Mouse (Mus musculus): Measurements from ENCODE around the gene F2rl2. TPM values are rescaled to one million over a fixed set of nuclear protein-coding genes. Genes with fewer than 3 reads are reported as not detected.

F2rl2 gene
- polyA plus RNA-seq, 1 experiment from 2014 or later = 0.38 TPM

DNA sequence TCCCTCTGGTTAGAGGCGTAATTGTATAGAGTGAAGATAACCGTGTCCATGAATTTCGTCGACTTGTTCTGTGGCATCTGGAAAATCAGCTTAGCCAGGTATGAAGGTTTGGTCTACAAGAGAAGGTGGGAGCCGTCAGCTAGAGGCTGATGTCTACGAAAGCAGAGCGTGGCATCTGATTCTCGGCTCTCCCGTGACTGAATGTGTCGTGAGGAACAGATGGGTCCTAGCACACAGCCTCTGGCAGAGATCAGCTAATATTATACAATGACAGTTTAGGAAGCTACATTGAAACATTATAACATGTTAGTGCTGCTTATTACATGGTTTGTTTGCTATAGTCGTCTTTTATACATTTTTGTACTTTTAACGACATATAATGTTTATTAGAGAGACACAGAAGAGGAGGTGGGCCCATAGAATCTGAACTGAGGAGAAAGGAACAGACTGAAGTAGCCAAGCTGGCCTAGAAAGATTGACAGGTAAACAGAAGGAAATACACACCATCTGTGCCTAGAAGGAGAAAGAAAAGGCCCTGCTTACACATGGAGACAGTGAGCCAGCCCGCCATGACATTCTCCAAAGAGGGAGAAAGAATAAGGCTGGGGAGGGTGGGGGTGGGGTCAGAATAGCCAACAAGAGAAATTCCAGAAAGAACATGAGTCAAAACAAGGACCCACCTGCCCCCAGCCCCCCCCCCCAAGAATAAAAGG, 30.9 kb upstream of the F2rl2 start:
- Histone ChIP-seq H3K27ac (ENCODE audit: low read length) (no peak overlapping the region), H3K4me2 (ENCODE audit: low read depth, low read length) (no peak overlapping the region), H3K9ac (ENCODE audit: low read depth, low read length) (no peak overlapping the region), H3K27me3 (replicated peaks; ENCODE audit: control insufficient read depth, insufficient read depth, low read length) (no peaks in the 10 kb centered on the region), H3K4me1 (ENCODE audit: control insufficient read depth, insufficient read depth, low read length) (no peaks in the 10 kb centered on the region), H3K4me3 (ENCODE audit: low read length) (no peak overlapping the region), H3K9me3 (ENCODE audit: control insufficient read depth, low read length) (no peaks in the 10 kb centered on the region), H3K36me3 (ENCODE audit: control insufficient read depth, insufficient read depth, low read length) (peaks cover 9% of the 10 kb centered on the region; the same call in 1 of the 2 replicates)
- no peak for ATAC-seq
- WGBS = 79% methylated on average over 13 of the region's 13 CpGs

DNA sequence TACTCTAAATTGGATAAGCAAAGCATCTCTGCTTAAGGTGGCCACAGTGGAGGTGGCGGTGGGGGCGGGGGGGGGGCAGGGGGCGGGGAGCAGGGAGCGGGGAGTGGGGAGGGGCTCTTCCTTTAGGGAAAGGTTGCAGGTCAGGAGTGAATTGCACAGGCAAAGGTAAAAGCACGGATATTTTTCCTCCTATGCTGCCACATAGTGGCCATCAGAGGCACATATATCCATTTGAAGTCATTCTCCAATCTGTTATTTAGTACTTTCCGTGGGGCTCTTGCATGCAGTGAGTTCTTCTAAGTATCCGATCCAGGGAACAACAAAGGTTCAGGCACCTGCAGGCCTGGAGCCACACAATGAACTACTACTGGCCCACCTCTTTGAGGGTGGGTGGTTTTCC, 29.4 kb upstream of the F2rl2 start:
- no peak for ATAC-seq
- no peaks in the 10 kb centered on the region for H3K9me3 ChIP-seq (ENCODE audit: control insufficient read depth, low read length)
- 30% methylated on average over 4 of the region's 7 CpGs for WGBS
- H3K9ac ChIP-seq (ENCODE audit: low read depth, low read length) = no peak overlapping the region
- no peaks in the 10 kb centered on the region for H3K4me1 ChIP-seq (ENCODE audit: control insufficient read depth, insufficient read depth, low read length)
- H3K4me2 ChIP-seq (ENCODE audit: low read depth, low read length) = no peak overlapping the region
- no peaks in the 10 kb centered on the region for H3K27me3 ChIP-seq (replicated peaks; ENCODE audit: control insufficient read depth, insufficient read depth, low read length)
- no peak overlapping the region for H3K27ac ChIP-seq (ENCODE audit: low read length)
- H3K4me3 ChIP-seq (ENCODE audit: low read length) = no peak overlapping the region
- peaks cover 9% of the 10 kb centered on the region; the same call in 1 of the 2 replicates for H3K36me3 ChIP-seq (ENCODE audit: control insufficient read depth, insufficient read depth, low read length)

DNA sequence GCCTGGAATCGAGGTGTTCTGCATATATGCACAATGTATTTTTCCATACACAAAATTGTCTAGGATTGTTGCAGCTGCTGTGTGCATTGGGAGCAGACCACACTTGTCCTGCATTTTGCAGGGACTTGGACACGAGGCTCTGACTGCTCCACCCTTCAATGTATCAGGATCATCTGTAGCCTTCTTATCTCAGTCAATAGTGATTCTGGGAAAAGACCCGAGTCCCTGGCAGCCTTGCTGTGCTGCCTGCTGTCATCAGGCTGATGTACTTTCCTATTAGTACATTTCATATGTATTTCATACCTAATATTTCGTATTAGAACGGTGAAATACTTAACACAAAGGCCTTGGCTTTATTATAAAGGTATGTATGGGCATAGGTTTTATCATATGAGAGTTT, 26.1 kb upstream of the F2rl2 start:
- no peaks in the 10 kb centered on the region for H3K4me1 ChIP-seq (ENCODE audit: control insufficient read depth, insufficient read depth, low read length)
- H3K27me3 ChIP-seq (replicated peaks; ENCODE audit: control insufficient read depth, insufficient read depth, low read length) = no peaks in the 10 kb centered on the region
- H3K36me3 ChIP-seq (ENCODE audit: control insufficient read depth, insufficient read depth, low read length) = 0 out of 2 replicates have a peak, but pooled peaks cover 5% of the 10 kb centered on the region
- H3K9ac ChIP-seq (ENCODE audit: low read depth, low read length) = no peak overlapping the region
- no peak overlapping the region for H3K4me2 ChIP-seq (ENCODE audit: low read depth, low read length)
- H3K27ac ChIP-seq (ENCODE audit: low read length) = no peak overlapping the region
- 84% methylated on average over 5 of the region's 5 CpGs for WGBS
- H3K9me3 ChIP-seq (ENCODE audit: control insufficient read depth, low read length) = no peaks in the 10 kb centered on the region
- no peak for ATAC-seq
- H3K4me3 ChIP-seq (ENCODE audit: low read length) = no peak overlapping the region

DNA sequence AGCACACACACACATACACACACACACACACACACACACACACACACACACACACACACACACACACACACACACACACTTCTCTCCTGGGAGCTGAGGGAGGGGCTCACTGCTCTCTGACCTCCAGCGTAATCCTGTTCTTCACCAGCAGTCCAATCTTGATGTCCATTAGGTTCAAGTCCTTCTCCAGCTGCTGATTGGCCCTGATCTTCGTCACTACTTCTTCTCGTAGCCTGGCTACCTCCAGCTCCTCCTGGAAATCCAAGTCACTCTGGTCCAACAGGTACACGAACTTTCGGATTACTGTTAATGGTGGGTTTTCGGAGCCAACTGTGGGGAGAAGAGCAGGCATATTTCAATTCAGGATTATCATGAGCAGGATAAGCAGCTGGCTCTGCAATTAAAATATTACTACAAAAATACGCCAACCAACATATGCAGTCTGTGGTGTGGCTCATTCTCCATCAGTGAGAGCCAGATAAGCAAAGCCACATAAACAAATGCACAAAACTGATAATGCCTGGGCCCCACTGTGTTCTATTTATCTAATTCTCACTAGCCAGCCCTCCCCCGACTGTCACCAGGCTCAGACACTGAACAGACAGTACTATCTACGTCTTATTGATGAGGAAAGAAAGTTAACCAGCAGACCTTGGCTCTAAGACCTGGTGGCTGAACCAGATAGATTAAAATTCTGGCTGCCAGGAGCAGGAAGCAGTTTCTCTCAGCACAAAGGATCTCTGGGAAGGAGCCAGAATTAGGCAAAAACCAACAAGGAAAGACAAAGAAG, 25.4 kb upstream of the F2rl2 start:
- 67% methylated on average over 9 of the region's 9 CpGs for WGBS

DNA sequence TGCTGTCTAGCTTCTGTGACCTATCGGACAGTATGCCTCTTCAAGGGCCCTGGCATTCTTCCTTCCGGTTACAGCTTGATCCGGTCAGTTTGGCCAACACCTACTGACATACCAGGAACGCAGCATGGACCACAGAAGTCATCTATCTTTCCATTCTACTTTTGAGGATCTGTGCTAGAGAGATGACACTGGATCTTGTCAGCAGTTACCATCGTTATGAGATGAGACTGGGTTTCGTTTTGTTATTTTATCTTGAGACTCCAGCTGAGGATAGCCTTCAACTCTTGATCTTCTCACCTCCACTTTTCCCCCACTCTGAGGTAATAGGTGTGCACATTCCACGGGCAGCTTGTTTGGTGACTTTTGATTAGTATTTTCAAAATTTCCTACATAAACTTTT, 24.3 kb upstream of the F2rl2 start:
- 82% methylated on average over 7 of the region's 7 CpGs for WGBS
- no peaks in the 10 kb centered on the region for H3K27me3 ChIP-seq (replicated peaks; ENCODE audit: control insufficient read depth, insufficient read depth, low read length)
- H3K9me3 ChIP-seq (ENCODE audit: control insufficient read depth, low read length) = no peaks in the 10 kb centered on the region
- H3K4me3 ChIP-seq (ENCODE audit: low read length) = no peak overlapping the region
- no peaks in the 10 kb centered on the region for H3K4me1 ChIP-seq (ENCODE audit: control insufficient read depth, insufficient read depth, low read length)
- no peak overlapping the region for H3K27ac ChIP-seq (ENCODE audit: low read length)
- no peak overlapping the region for H3K9ac ChIP-seq (ENCODE audit: low read depth, low read length)
- 0 out of 2 replicates have a peak, but pooled peaks cover 5% of the 10 kb centered on the region for H3K36me3 ChIP-seq (ENCODE audit: control insufficient read depth, insufficient read depth, low read length)
- no peak overlapping the region for H3K4me2 ChIP-seq (ENCODE audit: low read depth, low read length)
- no peak for ATAC-seq

More for the DNA sequence above, 25.4 kb upstream of the F2rl2 start:
- no peak overlapping the region for H3K27ac ChIP-seq (ENCODE audit: low read length)
- no peaks in the 10 kb centered on the region for H3K9me3 ChIP-seq (ENCODE audit: control insufficient read depth, low read length)
- H3K4me3 ChIP-seq (ENCODE audit: low read length) = no peak overlapping the region
- H3K4me1 ChIP-seq (ENCODE audit: control insufficient read depth, insufficient read depth, low read length) = no peaks in the 10 kb centered on the region
- peak; percentile 80 for ATAC-seq
- no peaks in the 10 kb centered on the region for H3K27me3 ChIP-seq (replicated peaks; ENCODE audit: control insufficient read depth, insufficient read depth, low read length)
- no peak overlapping the region for H3K4me2 ChIP-seq (ENCODE audit: low read depth, low read length)
- 0 out of 2 replicates have a peak, but pooled peaks cover 5% of the 10 kb centered on the region for H3K36me3 ChIP-seq (ENCODE audit: control insufficient read depth, insufficient read depth, low read length)
- no peak overlapping the region for H3K9ac ChIP-seq (ENCODE audit: low read depth, low read length)

DNA sequence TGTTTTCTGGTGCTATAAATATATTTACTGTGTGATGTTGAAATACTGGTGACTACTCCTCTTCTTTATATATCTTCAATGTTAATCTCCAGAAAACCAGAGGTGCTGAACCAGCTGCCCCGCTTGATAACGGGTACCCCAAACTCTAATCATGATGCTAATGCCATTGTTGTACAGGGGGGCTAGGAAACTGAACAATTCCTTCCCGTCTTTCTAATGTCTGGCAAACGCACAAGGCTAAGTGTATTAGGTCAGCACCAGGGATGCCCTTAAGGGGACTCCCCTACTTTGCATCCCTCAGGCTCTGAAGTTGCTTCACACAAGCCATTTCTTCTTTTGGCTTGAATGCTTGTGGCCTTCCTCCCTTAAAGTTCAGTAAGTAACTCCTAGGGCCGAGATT, 17.6 kb upstream of the F2rl2 start:
- Histone ChIP-seq H3K4me3 (ENCODE audit: low read length) (no peak overlapping the region), H3K4me2 (ENCODE audit: low read depth, low read length) (no peak overlapping the region), H3K4me1 (ENCODE audit: control insufficient read depth, insufficient read depth, low read length) (no peaks in the 10 kb centered on the region), H3K9ac (ENCODE audit: low read depth, low read length) (no peak overlapping the region), H3K36me3 (ENCODE audit: control insufficient read depth, insufficient read depth, low read length) (peaks cover 3% of the 10 kb centered on the region; the same call in 1 of the 2 replicates), H3K27me3 (replicated peaks; ENCODE audit: control insufficient read depth, insufficient read depth, low read length) (no peaks in the 10 kb centered on the region), H3K27ac (ENCODE audit: low read length) (no peak overlapping the region), H3K9me3 (ENCODE audit: control insufficient read depth, low read length) (no peaks in the 10 kb centered on the region)
- WGBS = 84% methylated on average over 5 of the region's 5 CpGs
- no peak for ATAC-seq

DNA sequence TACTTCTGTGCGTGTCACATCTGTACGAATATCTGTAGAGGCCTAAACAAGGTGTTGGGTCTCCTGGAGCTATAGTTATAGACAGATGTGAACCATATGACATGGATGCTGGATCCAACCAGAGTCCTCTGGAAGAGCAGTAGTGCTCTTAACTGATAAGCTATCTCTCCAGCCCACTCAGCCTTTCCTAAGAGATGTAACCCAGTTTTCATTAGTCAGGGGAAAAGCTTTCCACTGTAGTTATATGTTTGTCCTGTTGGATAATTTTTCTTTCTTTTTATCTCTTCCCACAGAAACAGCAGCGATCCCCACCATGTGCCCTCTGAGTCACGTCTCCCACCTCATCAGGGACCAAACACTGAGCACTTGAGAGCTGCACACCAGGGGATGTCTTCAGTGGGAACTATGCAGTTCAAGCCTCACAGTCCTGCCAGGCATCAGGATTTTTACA, 17.1 kb upstream of the F2rl2 start:
- H3K27me3 ChIP-seq (replicated peaks; ENCODE audit: control insufficient read depth, insufficient read depth, low read length) = no peaks in the 10 kb centered on the region
- H3K9ac ChIP-seq (ENCODE audit: low read depth, low read length) = no peak overlapping the region
- no peak overlapping the region for H3K4me3 ChIP-seq (ENCODE audit: low read length)
- 78% methylated on average over 4 of the region's 4 CpGs for WGBS
- H3K9me3 ChIP-seq (ENCODE audit: control insufficient read depth, low read length) = no peaks in the 10 kb centered on the region
- peaks cover 3% of the 10 kb centered on the region; the same call in 1 of the 2 replicates for H3K36me3 ChIP-seq (ENCODE audit: control insufficient read depth, insufficient read depth, low read length)
- ATAC-seq = peak; percentile 91
- H3K27ac ChIP-seq (ENCODE audit: low read length) = no peak overlapping the region
- no peak overlapping the region for H3K4me2 ChIP-seq (ENCODE audit: low read depth, low read length)
- H3K4me1 ChIP-seq (ENCODE audit: control insufficient read depth, insufficient read depth, low read length) = no peaks in the 10 kb centered on the region

DNA sequence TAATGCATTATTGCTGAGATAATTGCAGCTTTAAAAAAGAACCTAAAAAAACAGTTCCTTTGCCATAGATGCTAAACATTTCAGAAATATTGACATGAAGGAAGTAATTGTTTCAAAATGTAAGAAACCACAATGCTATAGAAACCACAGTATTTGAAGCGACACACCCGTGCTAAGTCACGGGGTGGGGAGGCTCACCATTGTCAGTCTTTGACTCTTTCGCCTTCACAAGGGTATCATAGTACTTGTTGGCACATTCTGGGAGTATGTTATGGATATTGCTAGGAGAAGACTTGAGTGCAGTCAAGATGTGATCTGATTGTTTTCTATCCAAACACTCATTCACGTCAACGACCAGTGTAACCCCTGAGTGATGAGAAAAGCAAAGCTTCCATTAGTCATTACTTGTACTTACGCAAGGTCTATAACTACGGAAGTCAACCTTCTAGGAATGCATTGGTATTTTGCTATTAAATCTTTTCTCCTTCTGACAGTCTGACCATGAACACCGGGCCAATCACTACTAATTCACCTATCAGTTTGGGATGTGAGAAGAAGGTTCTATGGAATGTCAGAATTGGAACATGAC, 11.9 kb upstream of the F2rl2 start:
- H3K27ac ChIP-seq (ENCODE audit: low read length) = no peak overlapping the region
- no peak overlapping the region for H3K9ac ChIP-seq (ENCODE audit: low read depth, low read length)
- no peak overlapping the region for H3K4me3 ChIP-seq (ENCODE audit: low read length)
- no peak for ATAC-seq
- no peaks in the 10 kb centered on the region for H3K27me3 ChIP-seq (replicated peaks; ENCODE audit: control insufficient read depth, insufficient read depth, low read length)
- no peaks in the 10 kb centered on the region for H3K4me1 ChIP-seq (ENCODE audit: control insufficient read depth, insufficient read depth, low read length)
- H3K9me3 ChIP-seq (ENCODE audit: control insufficient read depth, low read length) = no peaks in the 10 kb centered on the region
- WGBS = 91% methylated on average over 9 of the region's 9 CpGs
- H3K4me2 ChIP-seq (ENCODE audit: low read depth, low read length) = no peak overlapping the region
- no peaks in the 10 kb centered on the region for H3K36me3 ChIP-seq (ENCODE audit: control insufficient read depth, insufficient read depth, low read length)

DNA sequence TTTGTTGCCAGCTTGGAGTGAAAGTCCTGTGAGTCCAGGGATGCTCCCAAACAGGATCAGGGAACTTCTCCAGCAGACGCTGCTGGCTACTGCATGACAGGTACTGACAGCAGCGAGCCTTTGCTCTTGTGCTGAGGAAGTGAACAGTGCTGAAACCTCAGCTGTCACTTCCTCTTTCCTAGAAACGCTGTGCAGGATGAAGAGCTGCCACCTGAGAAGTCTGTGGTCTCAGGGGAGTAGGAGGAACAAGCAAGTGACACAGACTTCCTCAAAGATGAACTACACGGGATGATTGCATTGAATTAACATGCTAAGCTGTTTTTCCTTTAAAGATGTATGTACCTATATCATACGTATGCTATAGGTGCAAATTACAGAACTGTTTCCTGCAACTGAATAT, 10.9 kb upstream of the F2rl2 start:
- WGBS = 75% methylated on average over 5 of the region's 5 CpGs
- Histone ChIP-seq H3K27ac (ENCODE audit: low read length) (no peak overlapping the region), H3K9me3 (ENCODE audit: control insufficient read depth, low read length) (no peaks in the 10 kb centered on the region), H3K4me1 (ENCODE audit: control insufficient read depth, insufficient read depth, low read length) (no peaks in the 10 kb centered on the region), H3K9ac (ENCODE audit: low read depth, low read length) (no peak overlapping the region), H3K4me3 (ENCODE audit: low read length) (no peak overlapping the region), H3K27me3 (replicated peaks; ENCODE audit: control insufficient read depth, insufficient read depth, low read length) (no peaks in the 10 kb centered on the region), H3K4me2 (ENCODE audit: low read depth, low read length) (no peak overlapping the region), H3K36me3 (ENCODE audit: control insufficient read depth, insufficient read depth, low read length) (no peaks in the 10 kb centered on the region)
- ATAC-seq = no peak

Data from intestine, embryonic 16.5 days (tissue).